Mouse (Mus musculus) brain, embryonic 14.5 days (tissue): Measurements from ENCODE around the gene Pacsin2.
"Not testable (repeated sequence)": the region's sequence is repeated elsewhere in the genome, so short reads cannot be mapped to it uniquely, and the experiment has no call there.

Experiments used
- CTCF ChIP-seq: fragments of 200-500 bp; IDR thresholded peaks from 2 replicates; pipeline ENCODE4 v1.5.1; 2012; ENCODE audit warnings: inconsistent platforms, mild to moderate bottlenecking, moderate library complexity, borderline replicate concordance; ENCODE audit not compliant: insufficient read depth, insufficient read length; ENCODE audit errors: extremely low read depth
- POLR2A ChIP-seq: fragments of 200-500 bp; IDR thresholded peaks from 2 replicates; pipeline ENCODE4 v1.6.1; 2012; ENCODE audit warnings: mild to moderate bottlenecking, inconsistent platforms, borderline replicate concordance; ENCODE audit not compliant: poor library complexity, insufficient read depth, insufficient read length, severe bottlenecking; ENCODE audit errors: extremely low read depth

DNA sequence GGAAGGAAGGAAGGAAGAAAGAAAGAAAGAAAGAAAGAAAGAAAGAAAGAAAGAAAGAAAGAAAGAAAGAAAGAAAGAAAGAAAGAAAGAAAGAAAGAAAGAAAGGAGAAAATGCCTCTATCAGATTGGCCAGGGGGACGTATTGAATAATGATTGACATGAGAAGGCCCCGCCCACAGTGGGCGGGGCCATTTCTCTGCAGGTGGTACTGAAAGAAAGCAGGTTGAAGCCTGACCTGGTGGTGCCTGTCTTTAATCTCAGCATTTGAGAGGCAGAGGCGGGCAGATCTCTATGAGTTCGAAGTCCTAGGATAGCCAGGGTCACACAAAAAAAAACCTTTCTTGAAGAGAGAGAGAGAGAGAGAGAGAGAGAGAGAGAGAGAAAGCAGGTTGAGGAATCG is 37.1 kb upstream of the Pacsin2 start:
- not testable (repeated sequence) for TF ChIP-seq POLR2A, CTCF
